Mouse (Mus musculus) liver, postnatal 0 days (tissue): ENCODE measurements around the gene Ncapg. TPM values are rescaled to one million over a fixed set of nuclear protein-coding genes. Genes with fewer than 3 reads are reported as not detected.

Source experiments
- ATAC-seq: fragments of 200-750 bp; cut with Nextera tagmentation; 2 replicates; pipeline ENCODE4 v1.8.0; 2017; ENCODE audit warnings: mild to moderate bottlenecking, moderate library complexity
- DNase-seq: peaks from one replicate; pipeline ENCODE4 v3.0.0-alpha.2; 2016
- H3K27ac ChIP-seq: fragments of 300-500 bp; sonication (generic); 2 replicates; pipeline ENCODE4 v1.5.1; 2014; ENCODE audit warnings: antibody characterized with exemption, moderate library complexity, mild to moderate bottlenecking, low read depth
- H3K27me3 ChIP-seq: fragments of 300-500 bp; sonication (generic); 2 replicates; pipeline ENCODE4 v1.6.1; 2014; ENCODE audit warnings: low read length, control low read depth, mixed read lengths; ENCODE audit not compliant: insufficient read depth
- H3K36me3 ChIP-seq: fragments of 300-500 bp; sonication (generic); replicated peaks from 2 replicates; pipeline ENCODE4 v1.6.1; 2014; ENCODE audit warnings: mild to moderate bottlenecking, control low read depth, low read length, moderate library complexity, mixed read lengths; ENCODE audit not compliant: insufficient read depth
- H3K4me1 ChIP-seq: fragments of 300-500 bp; sonication (generic); 2 replicates; pipeline ENCODE4 v1.6.1; 2014; ENCODE audit warnings: antibody characterized with exemption, mild to moderate bottlenecking, control low read depth; ENCODE audit not compliant: insufficient read depth
- H3K4me2 ChIP-seq: fragments of 300-500 bp; sonication (generic); 2 replicates; pipeline ENCODE4 v1.6.1; 2014; ENCODE audit warnings: low read depth, mild to moderate bottlenecking, low read length, moderate library complexity, mixed read lengths
- H3K4me3 ChIP-seq: fragments of 300-500 bp; sonication (generic); 2 replicates; pipeline ENCODE4 v1.5.1; 2014; ENCODE audit warnings: low read depth, low read length
- H3K9ac ChIP-seq: fragments of 300-500 bp; sonication (generic); replicated peaks from 2 replicates; pipeline ENCODE4 v1.6.1; 2014; ENCODE audit warnings: mild to moderate bottlenecking, moderate library complexity
- H3K9me3 ChIP-seq: fragments of 300-500 bp; sonication (generic); 2 replicates; pipeline ENCODE4 v1.6.1; 2016; ENCODE audit warnings: mild to moderate bottlenecking, control low read depth, low read length, mixed read lengths
- CTCF ChIP-seq: sonication (generic); IDR thresholded peaks from 2 replicates; pipeline ENCODE4 v1.5.1; 2016; ENCODE audit warnings: antibody characterized with exemption, low read depth
- EP300 ChIP-seq: IDR thresholded peaks from 2 replicates; pipeline ENCODE4 v1.6.1; 2016; ENCODE audit warnings: antibody characterized with exemption, low read depth, mild to moderate bottlenecking
- WGBS: fragments of 180-500 bp; shearing (Covaris S2); extraction: QIAGEN DNeasy Blood & Tissue Kit; methylation state at CpG from one replicate; pipeline ENCODE4 v1.1.7; 2014; ENCODE audit not compliant: insufficient replicate concordance; 5-methylcytosine and 5-hydroxymethylcytosine counted together
- polyA plus RNA-seq: library from polyadenylated mRNA; unstranded; fragments of >200 nt; fragmentation: Nextera tagmentation; extraction: Ambion mirVana; gene quantifications from 2 replicates; pipeline ENCODE4 v1.2.1, GENCODE M21; 2015

The Ncapg gene
- polyA plus RNA-seq, 1 experiment from 2014 or later = 24.1 TPM

GRCm38 (mm10) chr5:45685243-45685642 lies 15.5 kb downstream of the Ncapg start:
- Histone ChIP-seq H3K4me3 (no peak overlapping the region), H3K4me2 (no peak overlapping the region), H3K36me3 (peaks cover 23% of the 10 kb centered on the region; the same call in 1 of the 2 replicates), H3K9me3 (no peaks in the 10 kb centered on the region), H3K27ac (no peak overlapping the region), H3K4me1 (no peaks in the 10 kb centered on the region), H3K27me3 (no peaks in the 10 kb centered on the region), H3K9ac (no peak overlapping the region)
- WGBS = 98% methylated on average over 2 of the region's 2 CpGs
- ATAC-seq (no peak), DNase-seq (no peak)
- no peak for TF ChIP-seq EP300
- no peak for TF ChIP-seq CTCF

- Histone ChIP-seq H3K9ac (no peak overlapping the region), H3K36me3 (peaks cover 17% of the 10 kb centered on the region; the same call in 1 of the 2 replicates), H3K27ac (no peak overlapping the region), H3K4me1 (no peaks in the 10 kb centered on the region), H3K4me2 (no peak overlapping the region), H3K27me3 (no peaks in the 10 kb centered on the region), H3K9me3 (no peaks in the 10 kb centered on the region), H3K4me3 (no peak overlapping the region)
- ATAC-seq = no peak
- no peak for DNase-seq
- 84% methylated on average over 3 of the region's 3 CpGs for WGBS
- no peak for TF ChIP-seq EP300
- no peak for TF ChIP-seq CTCF
Measured at GRCm38 (mm10) chr5:45686223-45686622, 16.5 kb downstream of the Ncapg start.

GRCm38 (mm10) chr5:45689152-45689551 lies 19.4 kb downstream of the Ncapg start:
- H3K4me2 ChIP-seq = no peak overlapping the region
- TF ChIP-seq EP300 (no peak), CTCF (no peak)
- DNase-seq (no peak), ATAC-seq (no peak)
- no peaks in the 10 kb centered on the region for H3K27me3 ChIP-seq
- no peak overlapping the region for H3K4me3 ChIP-seq
- H3K9ac ChIP-seq = no peak overlapping the region
- peaks cover 14% of the 10 kb centered on the region; the same call in 1 of the 2 replicates for H3K36me3 ChIP-seq
- no peak overlapping the region for H3K27ac ChIP-seq
- H3K4me1 ChIP-seq = no peaks in the 10 kb centered on the region
- H3K9me3 ChIP-seq = no peaks in the 10 kb centered on the region
- 72% methylated on average over 4 of the region's 4 CpGs for WGBS

- ATAC-seq (no peak), DNase-seq (no peak)
- WGBS = 55% methylated on average over 2 of the region's 2 CpGs
- H3K9ac ChIP-seq = no peak overlapping the region
- H3K9me3 ChIP-seq = no peaks in the 10 kb centered on the region
- no peaks in the 10 kb centered on the region for H3K4me1 ChIP-seq
- peaks cover 21% of the 10 kb centered on the region for H3K36me3 ChIP-seq
- no peaks in the 10 kb centered on the region for H3K27me3 ChIP-seq
- H3K4me2 ChIP-seq = no peak overlapping the region
- no peak overlapping the region for H3K27ac ChIP-seq
- H3K4me3 ChIP-seq = no peak overlapping the region
- TF ChIP-seq CTCF = no peak
- TF ChIP-seq EP300 = no peak
Measured at GRCm38 (mm10) chr5:45690802-45691201, 21.1 kb downstream of the Ncapg start.

- Histone ChIP-seq H3K9me3 (no peaks in the 10 kb centered on the region), H3K4me2 (no peak overlapping the region), H3K36me3 (peaks cover 26% of the 10 kb centered on the region), H3K27me3 (no peaks in the 10 kb centered on the region), H3K4me3 (no peak overlapping the region), H3K27ac (no peak overlapping the region), H3K4me1 (no peaks in the 10 kb centered on the region), H3K9ac (no peak overlapping the region)
- DNase-seq = no peak
- no peak for ATAC-seq
- no peak for TF ChIP-seq EP300
- no peak for TF ChIP-seq CTCF
- 87% methylated on average over 6 of the region's 6 CpGs for WGBS
Measured at GRCm38 (mm10) chr5:45691678-45692077, 22.0 kb downstream of the Ncapg start.

- WGBS = 71% methylated on average over 2 of the region's 2 CpGs
- no peak overlapping the region for H3K4me3 ChIP-seq
- no peak overlapping the region for H3K9ac ChIP-seq
- no peaks in the 10 kb centered on the region for H3K27me3 ChIP-seq
- no peaks in the 10 kb centered on the region for H3K4me1 ChIP-seq
- no peak for ATAC-seq
- H3K9me3 ChIP-seq = no peaks in the 10 kb centered on the region
- no peak overlapping the region for H3K27ac ChIP-seq
- no peak for DNase-seq
- H3K36me3 ChIP-seq = peaks cover 6% of the 10 kb centered on the region; the same call in 1 of the 2 replicates
- H3K4me2 ChIP-seq = no peak overlapping the region
- TF ChIP-seq CTCF = no peak
- TF ChIP-seq EP300 = no peak
Measured at GRCm38 (mm10) chr5:45706811-45707210, 37.1 kb downstream of the Ncapg start.

DNA sequence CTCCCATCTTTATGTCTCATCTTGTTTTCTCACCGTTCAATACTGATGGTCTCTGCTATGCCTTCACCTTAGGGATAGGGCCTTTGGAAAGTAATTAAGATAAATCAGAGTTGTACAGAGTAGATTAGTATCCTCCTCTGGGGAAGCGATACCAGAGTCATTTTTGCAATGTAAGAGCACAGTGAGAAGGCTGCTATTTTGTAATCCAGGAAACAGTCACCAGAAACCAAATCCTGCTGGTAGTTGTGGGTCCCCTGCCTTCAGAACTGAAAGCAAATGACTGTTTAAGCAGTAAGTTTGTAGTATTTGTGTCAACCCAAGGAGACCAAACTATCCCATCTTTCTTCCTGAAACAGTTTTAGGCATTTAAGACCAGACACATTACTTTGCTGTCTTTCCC lies 39.9 kb downstream of the Ncapg start:
- Histone ChIP-seq H3K27ac (no peak overlapping the region), H3K4me3 (no peak overlapping the region), H3K4me2 (no peak overlapping the region), H3K9me3 (no peaks in the 10 kb centered on the region), H3K4me1 (no peaks in the 10 kb centered on the region), H3K36me3 (peaks cover 6% of the 10 kb centered on the region; the same call in 1 of the 2 replicates), H3K9ac (no peak overlapping the region), H3K27me3 (no peaks in the 10 kb centered on the region)
- 81% methylated on average over 2 of the region's 2 CpGs for WGBS
- no peak for DNase-seq
- no peak for ATAC-seq
- no peak for TF ChIP-seq CTCF
- TF ChIP-seq EP300 = no peak
